Mouse (Mus musculus) liver, embryonic 15.5 days (tissue): ENCODE results near the gene Scml4. TPM values are rescaled to one million over a fixed set of nuclear protein-coding genes. Genes with fewer than 3 reads are reported as not detected.
A peak's percentile ranks its signal among the peaks of the same experiment; 100 is the strongest.

Experiments used
- ATAC-seq: fragments of 200-750 bp; cut with Nextera tagmentation; 2 replicates; pipeline ENCODE4 v1.8.0; 2017; ENCODE audit warnings: moderate number of reproducible peaks, mild to moderate bottlenecking, moderate library complexity; ENCODE audit not compliant: insufficient read depth
- H3K27ac ChIP-seq: fragments of 300-500 bp; sonication (generic); replicated peaks from 2 replicates; pipeline ENCODE4 v1.5.1; 2015; ENCODE audit warnings: mild to moderate bottlenecking, inconsistent platforms
- H3K27me3 ChIP-seq: fragments of 300-500 bp; sonication (generic); 2 replicates; pipeline ENCODE4 v1.6.1; 2015; ENCODE audit warnings: mild to moderate bottlenecking, inconsistent platforms
- H3K36me3 ChIP-seq: fragments of 300-500 bp; sonication (generic); replicated peaks from 2 replicates; pipeline ENCODE4 v1.6.1; 2015; ENCODE audit warnings: moderate library complexity, mild to moderate bottlenecking, inconsistent platforms
- H3K4me1 ChIP-seq: fragments of 300-500 bp; sonication (generic); replicated peaks from 2 replicates; pipeline ENCODE4 v1.6.1; 2015; ENCODE audit warnings: inconsistent platforms
- H3K4me2 ChIP-seq: fragments of 300-500 bp; sonication (generic); 2 replicates; pipeline ENCODE4 v1.6.1; 2015; ENCODE audit warnings: moderate library complexity, mild to moderate bottlenecking, inconsistent platforms
- H3K4me3 ChIP-seq: fragments of 300-500 bp; sonication (generic); replicated peaks from 2 replicates; pipeline ENCODE4 v1.5.1; 2015; ENCODE audit warnings: mild to moderate bottlenecking, inconsistent platforms
- H3K9ac ChIP-seq: fragments of 300-500 bp; sonication (generic); 2 replicates; pipeline ENCODE4 v1.6.1; 2015; ENCODE audit warnings: moderate library complexity, mild to moderate bottlenecking, inconsistent platforms
- H3K9me3 ChIP-seq: fragments of 300-500 bp; sonication (generic); replicated peaks from 2 replicates; pipeline ENCODE4 v1.6.1; 2016; ENCODE audit warnings: inconsistent platforms
- WGBS: fragments of 180-500 bp; shearing (Covaris S2); methylation state at CpG from one replicate; pipeline ENCODE4 v1.1.7; 2015; ENCODE audit warnings: mixed read lengths; ENCODE audit not compliant: insufficient replicate concordance; 5-methylcytosine and 5-hydroxymethylcytosine counted together
- polyA plus RNA-seq: library from polyadenylated mRNA; unstranded; fragments of >200 nt; fragmentation: Nextera tagmentation; extraction: Ambion mirVana; gene quantifications from 2 replicates; pipeline ENCODE4 v1.2.1, GENCODE M21; 2015

Scml4 gene
- polyA plus RNA-seq, 1 experiment from 2014 or later: 0.32 TPM

DNA sequence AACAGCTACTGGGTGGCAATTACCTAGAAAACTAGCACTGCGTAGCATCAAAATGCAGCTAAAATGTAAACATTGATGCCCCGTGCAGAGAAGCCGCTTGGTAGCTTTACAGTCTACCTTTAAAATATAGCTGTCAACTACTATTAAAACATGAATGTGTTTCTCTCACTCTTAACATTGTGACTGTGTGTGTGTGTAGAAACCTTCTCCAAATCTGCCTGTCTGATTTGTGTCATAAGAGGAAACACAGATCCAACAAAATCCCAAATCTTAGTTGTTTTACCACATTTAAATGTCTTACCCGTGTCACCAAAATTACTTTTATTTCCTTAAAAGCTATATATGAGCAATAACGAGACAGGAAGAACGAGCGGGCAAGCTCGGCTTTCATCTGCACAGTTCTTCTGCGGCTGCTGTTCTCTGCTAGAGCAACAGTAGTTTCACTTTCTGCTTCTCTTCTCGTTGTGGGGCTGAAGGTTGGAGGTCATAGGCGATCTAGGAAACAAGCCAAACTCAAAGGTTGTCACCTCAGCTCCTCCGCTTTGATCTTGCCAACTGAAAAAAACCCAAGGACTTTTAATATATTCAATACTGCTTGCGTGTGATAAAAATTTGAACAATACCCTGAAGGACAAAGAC lies 2.1 kb downstream of the Scml4 start:
- no peak for ATAC-seq

GRCm38 (mm10) chr10:42862806-42863205 lies 2.6 kb downstream of the Scml4 start:
- Histone ChIP-seq H3K27me3 (peaks cover 10% of the 10 kb centered on the region), H3K4me2 (no peak overlapping the region; the same call in 1 of the 2 replicates), H3K27ac (no peak overlapping the region), H3K36me3 (no peaks in the 10 kb centered on the region), H3K4me1 (0 out of 2 replicates have a peak, but pooled peaks cover 2% of the 10 kb centered on the region), H3K9ac (no peak overlapping the region), H3K4me3 (no peak overlapping the region), H3K9me3 (no peaks in the 10 kb centered on the region)
- ATAC-seq: no peak
- WGBS: 46% methylated on average over 4 of the region's 4 CpGs

More for the DNA sequence above, 2.1 kb downstream of the Scml4 start:
- peaks cover 10% of the 10 kb centered on the region for H3K27me3 ChIP-seq
- H3K4me1 ChIP-seq: 0 out of 2 replicates have a peak, but pooled peaks cover 2% of the 10 kb centered on the region
- H3K9me3 ChIP-seq: no peaks in the 10 kb centered on the region
- H3K4me3 ChIP-seq: peak overlapping the region; percentile 9; the same call in 1 of the 2 replicates
- H3K36me3 ChIP-seq: no peaks in the 10 kb centered on the region
- H3K9ac ChIP-seq: no peak overlapping the region
- H3K27ac ChIP-seq: no peak overlapping the region
- H3K4me2 ChIP-seq: peak overlapping the region; percentile 45
- 27% methylated on average over 13 of the region's 13 CpGs for WGBS

DNA sequence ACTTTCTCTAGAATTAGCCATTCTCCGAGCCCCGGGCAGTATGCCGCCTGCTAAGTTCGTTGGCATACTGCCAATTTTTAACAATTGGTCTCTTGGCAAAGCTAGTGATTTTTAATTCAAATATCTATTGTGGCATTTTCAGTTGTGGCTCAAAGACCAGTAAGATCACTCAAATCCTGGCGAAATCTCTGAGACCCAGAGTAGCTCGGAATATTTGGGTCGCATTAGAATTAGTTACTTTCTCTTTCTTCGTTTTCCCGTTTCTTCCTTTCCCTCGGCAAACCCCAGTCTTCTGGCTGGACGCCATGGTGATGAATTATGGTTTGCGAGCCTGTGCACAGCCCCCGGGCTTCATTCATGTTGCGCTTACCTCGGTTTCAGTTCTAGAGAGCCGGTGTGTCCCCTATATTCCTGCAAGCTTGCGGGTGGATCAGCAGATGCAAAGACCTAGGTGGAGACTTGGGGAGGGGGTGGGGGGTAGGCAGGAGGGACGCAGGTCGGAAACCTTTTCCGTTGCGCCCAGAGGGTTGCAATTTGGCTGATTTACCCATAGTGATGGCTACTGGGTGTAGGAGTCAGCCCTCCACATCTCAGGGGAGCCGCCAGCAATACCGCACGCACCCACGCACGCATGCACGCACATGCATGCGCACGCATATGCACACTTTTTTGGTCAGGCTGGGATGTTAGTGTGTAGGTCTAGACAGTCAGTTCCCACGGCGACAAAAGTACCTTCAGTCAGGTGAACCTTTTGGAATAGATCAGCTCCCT lies 3.6 kb downstream of the Scml4 start:
- Histone ChIP-seq H3K27ac (no peak overlapping the region), H3K4me1 (0 out of 2 replicates have a peak, but pooled peaks cover 2% of the 10 kb centered on the region), H3K4me2 (peak overlapping the region; percentile 35), H3K9me3 (no peaks in the 10 kb centered on the region), H3K4me3 (peak overlapping the region; percentile 18), H3K27me3 (peaks cover 10% of the 10 kb centered on the region), H3K36me3 (no peaks in the 10 kb centered on the region), H3K9ac (no peak overlapping the region)
- no peak for ATAC-seq
- WGBS: 47% methylated on average over 31 of the region's 31 CpGs

- Histone ChIP-seq H3K36me3 (no peaks in the 10 kb centered on the region), H3K9ac (no peak overlapping the region), H3K4me3 (no peak overlapping the region), H3K27ac (no peak overlapping the region), H3K27me3 (peaks cover 10% of the 10 kb centered on the region), H3K4me1 (0 out of 2 replicates have a peak, but pooled peaks cover 2% of the 10 kb centered on the region), H3K9me3 (no peaks in the 10 kb centered on the region), H3K4me2 (no peak overlapping the region)
- no peak for ATAC-seq
- WGBS: 52% methylated on average over 5 of the region's 5 CpGs
Observed at GRCm38 (mm10) chr10:42864696-42865095, 4.5 kb downstream of the Scml4 start.

- H3K9me3 ChIP-seq: no peaks in the 10 kb centered on the region
- 51% methylated on average over 9 of the region's 9 CpGs for WGBS
- ATAC-seq: no peak
Observed at GRCm38 (mm10) chr10:42868416-42868815, 8.2 kb downstream of the Scml4 start.

DNA sequence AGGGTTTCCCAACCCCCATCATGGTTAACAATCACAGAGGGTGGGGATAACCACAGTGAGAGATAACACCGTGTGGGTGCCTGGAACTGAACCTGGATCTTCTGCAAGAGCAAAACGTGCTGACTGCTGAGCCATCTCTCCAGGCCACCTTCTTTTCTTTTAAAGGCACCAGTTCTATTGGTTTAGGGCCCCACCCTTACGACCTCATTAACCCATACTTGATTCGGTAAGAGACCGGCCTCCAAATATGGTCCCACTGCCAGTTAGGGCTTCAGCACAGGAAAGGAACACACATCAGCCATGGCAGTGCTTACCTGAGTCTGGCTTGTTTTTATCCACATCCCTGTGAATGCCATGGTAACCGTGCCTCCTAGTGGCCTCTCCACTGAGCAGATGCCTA lies 9.3 kb downstream of the Scml4 start:
- Histone ChIP-seq H3K27ac (no peak overlapping the region), H3K9me3 (no peaks in the 10 kb centered on the region), H3K4me1 (no peaks in the 10 kb centered on the region), H3K4me3 (no peak overlapping the region), H3K27me3 (peaks cover 7% of the 10 kb centered on the region; the same call in 1 of the 2 replicates), H3K9ac (no peak overlapping the region), H3K4me2 (no peak overlapping the region), H3K36me3 (no peaks in the 10 kb centered on the region)
- no peak for ATAC-seq
- WGBS: 49% methylated on average over 6 of the region's 6 CpGs

More at GRCm38 (mm10) chr10:42868416-42868815, 8.2 kb downstream of the Scml4 start:
- no peaks in the 10 kb centered on the region for H3K36me3 ChIP-seq
- no peak overlapping the region for H3K27ac ChIP-seq
- no peaks in the 10 kb centered on the region for H3K4me1 ChIP-seq
- no peak overlapping the region for H3K4me3 ChIP-seq
- no peak overlapping the region for H3K9ac ChIP-seq
- H3K27me3 ChIP-seq: peaks cover 10% of the 10 kb centered on the region
- no peak overlapping the region for H3K4me2 ChIP-seq

DNA sequence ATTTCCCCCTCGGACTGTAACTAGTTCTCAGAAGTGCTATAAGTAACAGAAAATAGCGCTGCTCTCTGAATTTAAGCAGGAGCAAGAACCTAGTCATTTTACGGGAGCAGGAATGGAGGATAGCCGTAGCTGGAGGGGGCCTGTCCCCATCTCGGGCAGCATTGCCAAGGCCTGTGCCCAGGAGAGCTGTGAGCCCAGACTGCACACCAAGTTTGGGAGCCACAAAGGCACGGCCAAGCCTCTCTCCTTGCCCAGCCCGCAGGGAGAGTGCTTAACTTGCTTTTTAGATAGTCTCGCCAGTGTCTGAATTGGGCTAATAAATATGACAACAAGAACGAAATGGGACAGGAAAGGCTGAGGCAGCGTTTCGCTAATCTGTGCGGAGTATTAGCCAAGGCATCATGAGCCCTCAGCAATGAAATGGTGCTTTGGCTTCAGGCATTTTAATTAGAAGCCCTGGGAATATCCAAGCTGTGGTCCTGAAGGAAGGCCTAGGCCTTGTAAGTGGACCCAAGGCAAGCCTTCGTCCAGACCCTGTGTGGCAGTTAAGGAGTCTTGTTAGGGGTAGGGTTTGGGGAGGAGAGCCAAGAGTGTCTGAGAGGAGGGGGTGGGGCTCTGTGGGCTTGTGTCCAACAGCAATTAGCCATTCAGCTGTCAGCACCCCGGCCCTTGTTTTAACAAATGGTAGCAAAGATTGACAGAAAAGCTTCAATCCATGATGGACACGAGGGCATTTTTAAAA lies 12.3 kb downstream of the Scml4 start:
- no peak overlapping the region for H3K4me3 ChIP-seq
- no peaks in the 10 kb centered on the region for H3K9me3 ChIP-seq
- H3K27ac ChIP-seq: no peak overlapping the region
- ATAC-seq: no peak
- no peak overlapping the region for H3K9ac ChIP-seq
- H3K27me3 ChIP-seq: no peaks in the 10 kb centered on the region
- no peaks in the 10 kb centered on the region for H3K36me3 ChIP-seq
- 63% methylated on average over 15 of the region's 15 CpGs for WGBS
- no peak overlapping the region for H3K4me2 ChIP-seq
- H3K4me1 ChIP-seq: no peaks in the 10 kb centered on the region

DNA sequence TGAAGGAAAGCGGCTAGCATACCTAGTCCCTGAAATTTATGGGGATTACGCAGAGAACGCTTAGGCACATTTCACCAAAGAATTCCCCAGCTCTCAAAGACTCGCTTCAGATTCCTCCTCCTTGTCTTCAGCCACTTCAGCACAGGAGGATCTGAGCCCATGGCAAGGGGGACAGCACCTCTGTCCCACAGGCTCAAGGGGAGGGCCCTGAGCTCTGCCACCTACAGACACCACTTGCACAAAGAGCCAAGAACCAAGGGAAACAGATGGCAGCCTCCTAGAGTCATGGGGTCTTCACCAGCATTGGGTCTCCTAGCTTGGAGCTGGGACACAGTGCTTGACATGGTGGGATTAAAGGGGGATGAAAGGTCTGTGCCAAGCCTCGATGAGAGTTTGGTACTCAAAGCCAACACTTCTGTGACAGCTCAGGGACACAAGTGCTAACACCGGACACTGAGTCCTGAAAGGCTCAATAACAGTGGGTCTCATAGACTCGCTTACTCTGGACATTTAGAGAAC lies 13.0 kb downstream of the Scml4 start:
- Histone ChIP-seq H3K4me1 (no peaks in the 10 kb centered on the region), H3K27me3 (no peaks in the 10 kb centered on the region), H3K9ac (no peak overlapping the region), H3K9me3 (no peaks in the 10 kb centered on the region), H3K4me2 (no peak overlapping the region), H3K4me3 (no peak overlapping the region), H3K36me3 (no peaks in the 10 kb centered on the region), H3K27ac (no peak overlapping the region)
- no peak for ATAC-seq
- 68% methylated on average over 7 of the region's 7 CpGs for WGBS

DNA sequence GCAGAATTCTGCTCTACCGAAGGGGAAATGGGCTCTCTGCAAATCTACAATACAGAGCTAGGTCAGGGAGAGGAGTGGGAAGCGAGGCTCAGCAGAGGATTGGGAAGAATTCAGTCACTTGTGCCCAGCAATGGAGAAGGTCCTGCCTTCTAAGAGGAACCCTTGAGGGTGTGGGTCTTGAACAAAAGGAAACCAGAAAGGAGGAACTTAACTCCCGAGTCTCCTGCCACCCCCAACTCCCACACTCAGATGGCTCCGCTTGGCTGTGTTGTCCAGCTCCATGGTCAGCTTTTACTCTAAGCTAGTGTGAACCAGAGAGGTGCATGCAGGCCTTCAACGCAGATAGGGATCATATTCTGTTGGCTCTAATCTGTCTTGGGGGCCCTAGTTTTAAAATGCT lies 16.0 kb downstream of the Scml4 start:
- Histone ChIP-seq H3K27me3 (no peaks in the 10 kb centered on the region), H3K9ac (no peak overlapping the region), H3K36me3 (no peaks in the 10 kb centered on the region), H3K27ac (no peak overlapping the region), H3K4me1 (no peaks in the 10 kb centered on the region), H3K9me3 (no peaks in the 10 kb centered on the region), H3K4me3 (no peak overlapping the region), H3K4me2 (no peak overlapping the region)
- WGBS: 22% methylated on average over 5 of the region's 5 CpGs
- no peak for ATAC-seq

- Histone ChIP-seq H3K4me2 (no peak overlapping the region), H3K27ac (no peak overlapping the region), H3K9ac (no peak overlapping the region), H3K27me3 (no peaks in the 10 kb centered on the region), H3K4me1 (no peaks in the 10 kb centered on the region), H3K4me3 (no peak overlapping the region), H3K36me3 (no peaks in the 10 kb centered on the region), H3K9me3 (no peaks in the 10 kb centered on the region)
- WGBS: 48% methylated on average over 5 of the region's 5 CpGs
- ATAC-seq: no peak
Observed at GRCm38 (mm10) chr10:42879269-42879681, 19.1 kb downstream of the Scml4 start.

DNA sequence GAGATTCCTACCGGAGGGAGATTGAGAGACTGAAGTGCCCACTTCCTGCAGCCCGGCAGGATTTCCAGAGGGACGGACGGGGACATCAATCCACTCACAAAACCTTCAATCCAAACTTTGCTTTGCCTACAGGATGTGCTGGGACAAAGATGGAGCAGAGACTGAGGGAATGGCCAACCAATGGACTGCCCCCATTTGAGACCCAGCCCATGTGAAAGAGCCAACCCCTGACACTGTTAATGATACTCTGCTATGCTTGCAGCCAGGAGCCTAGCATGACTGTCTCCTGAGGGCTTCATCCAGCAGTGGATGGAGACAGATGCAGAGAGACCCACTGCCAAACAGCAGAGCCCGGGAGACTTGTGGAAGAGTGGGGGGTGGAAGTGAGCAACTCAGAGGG lies 19.5 kb downstream of the Scml4 start:
- Histone ChIP-seq H3K4me2 (no peak overlapping the region), H3K4me3 (no peak overlapping the region), H3K4me1 (no peaks in the 10 kb centered on the region), H3K9me3 (no peaks in the 10 kb centered on the region), H3K27me3 (no peaks in the 10 kb centered on the region), H3K36me3 (no peaks in the 10 kb centered on the region), H3K27ac (no peak overlapping the region), H3K9ac (no peak overlapping the region)
- no peak for ATAC-seq
- 30% methylated on average over 5 of the region's 5 CpGs for WGBS
